Mouse (Mus musculus) forebrain, postnatal 0 days (tissue): ENCODE data around the gene 1110051M20Rik. TPM values are rescaled to one million over a fixed set of nuclear protein-coding genes. Genes with fewer than 3 reads are reported as not detected.

Experiments used
- ATAC-seq: fragments of 200-750 bp; cut with Nextera tagmentation; 2 replicates; pipeline ENCODE4 v1.8.0; 2017; ENCODE audit warnings: mild to moderate bottlenecking, moderate library complexity
- DNase-seq: peaks from one replicate; pipeline ENCODE4 v3.0.0-alpha.2; 2015
- H3K27ac ChIP-seq: fragments of 300-500 bp; sonication (generic); 2 replicates; pipeline ENCODE4 v1.5.1; 2014; ENCODE audit warnings: low read depth, mild to moderate bottlenecking, antibody characterized with exemption, low read length, moderate library complexity, mixed read lengths
- H3K27me3 ChIP-seq: fragments of 300-500 bp; sonication (generic); 2 replicates; pipeline ENCODE4 v1.6.1; 2014; ENCODE audit warnings: mild to moderate bottlenecking, low read length, mixed read lengths; ENCODE audit not compliant: insufficient read depth
- H3K36me3 ChIP-seq: fragments of 300-500 bp; sonication (generic); 2 replicates; pipeline ENCODE4 v1.6.1; 2014; ENCODE audit warnings: mild to moderate bottlenecking, moderate library complexity; ENCODE audit not compliant: insufficient read depth
- H3K4me1 ChIP-seq: fragments of 300-500 bp; sonication (generic); 2 replicates; pipeline ENCODE4 v1.6.1; 2014; ENCODE audit warnings: antibody characterized with exemption; ENCODE audit not compliant: insufficient read depth
- H3K4me2 ChIP-seq: fragments of 300-500 bp; sonication (generic); 2 replicates; pipeline ENCODE4 v1.6.1; 2014; ENCODE audit warnings: low read depth, mild to moderate bottlenecking, moderate library complexity
- H3K4me3 ChIP-seq: fragments of 300-500 bp; sonication (generic); 2 replicates; pipeline ENCODE4 v1.5.1; 2014; ENCODE audit warnings: low read depth, low read length, mixed read lengths
- H3K9ac ChIP-seq: fragments of 300-500 bp; sonication (generic); 2 replicates; pipeline ENCODE4 v1.6.1; 2014; ENCODE audit warnings: mild to moderate bottlenecking
- H3K9me3 ChIP-seq: fragments of 300-500 bp; sonication (generic); 2 replicates; pipeline ENCODE4 v1.6.1; 2016; ENCODE audit warnings: low read length
- CTCF ChIP-seq: sonication (generic); IDR thresholded peaks from 2 replicates; pipeline ENCODE4 v1.5.1; 2016; ENCODE audit warnings: antibody characterized with exemption, control low read depth, low read depth
- WGBS: fragments of 180-500 bp; shearing (Covaris S2); extraction: QIAGEN DNeasy Blood & Tissue Kit; methylation state at CpG from one replicate; pipeline ENCODE4 v1.1.7; 2014; 5-methylcytosine and 5-hydroxymethylcytosine counted together
- polyA plus RNA-seq: library from polyadenylated mRNA; unstranded; fragments of >200 nt; fragmentation: Nextera tagmentation; extraction: Ambion mirVana; gene quantifications from 2 replicates; pipeline ENCODE4 v1.2.1, GENCODE M21; 2015
- total RNA-seq: library from RNA; depleted of rRNA; stranded (reverse); fragments of >200 nt; gene quantifications from 2 replicates; pipeline ENCODE4 v1.2.3, GENCODE M21; 2014

1110051M20Rik gene
- total and polyA plus RNA-seq, 2 experiments from 2014 or later: 147 to 182 TPM

DNA sequence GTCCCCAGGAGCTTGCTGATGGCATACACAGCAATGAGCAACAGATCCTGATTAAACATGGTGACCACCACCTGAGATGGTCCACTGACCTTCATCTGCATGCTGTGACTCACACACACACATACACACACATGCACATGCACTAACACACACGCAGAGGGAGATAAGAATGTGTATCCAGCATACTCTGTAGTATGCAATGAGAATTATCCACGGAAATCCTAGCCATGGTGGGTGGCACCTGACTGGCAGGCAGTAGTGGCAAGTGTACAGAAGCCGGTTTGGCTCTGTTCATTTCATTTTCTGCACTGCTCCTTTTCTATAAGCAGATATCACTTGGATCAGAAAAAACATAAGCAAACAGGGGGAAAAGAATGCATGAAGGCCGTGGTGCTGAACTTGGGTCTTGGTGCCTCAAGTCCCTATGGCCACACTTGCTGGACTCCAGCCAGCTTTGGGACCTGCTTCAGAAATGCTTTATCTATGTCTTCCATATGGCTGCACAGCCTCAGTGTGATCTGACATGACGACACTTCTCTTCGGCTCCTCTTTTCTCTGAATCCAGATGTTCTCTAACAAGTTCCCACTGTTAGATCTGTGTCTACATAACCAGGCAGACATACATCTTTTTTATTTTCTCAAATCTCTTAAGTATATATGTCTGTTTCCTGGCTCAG lies 89.6 kb downstream of the 1110051M20Rik start:
- no peak for TF ChIP-seq CTCF
- Histone ChIP-seq H3K4me3 (no peak overlapping the region), H3K4me1 (no peaks in the 10 kb centered on the region), H3K27ac (no peak overlapping the region), H3K9me3 (no peaks in the 10 kb centered on the region), H3K4me2 (no peak overlapping the region), H3K27me3 (no peaks in the 10 kb centered on the region), H3K36me3 (no peaks in the 10 kb centered on the region), H3K9ac (no peak overlapping the region)
- DNase-seq (no peak), ATAC-seq (no peak)
- WGBS: 75% methylated on average over 6 of the region's 6 CpGs

DNA sequence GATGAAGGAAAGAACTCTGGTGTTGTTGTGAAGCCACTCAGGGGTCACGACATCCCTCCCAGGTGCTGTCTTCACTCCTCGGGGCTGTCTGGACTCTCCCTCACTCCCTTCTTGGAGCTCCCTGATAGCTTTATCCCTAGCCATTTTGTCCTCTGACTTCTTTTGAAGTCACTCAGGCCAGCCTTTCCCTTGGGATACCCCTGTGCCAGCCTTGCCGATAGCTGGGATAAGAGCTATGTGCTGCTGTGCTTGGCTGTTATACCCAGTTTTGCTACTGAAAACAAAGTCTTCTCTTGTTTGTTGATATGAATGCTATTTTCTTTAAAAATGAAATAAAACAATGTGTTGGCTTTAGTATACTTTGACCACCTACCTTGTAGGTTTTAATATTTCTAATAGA lies 90.7 kb downstream of the 1110051M20Rik start:
- no peak for ATAC-seq
- TF ChIP-seq CTCF: no peak
- no peak overlapping the region for H3K27ac ChIP-seq
- H3K9me3 ChIP-seq: no peaks in the 10 kb centered on the region
- H3K4me1 ChIP-seq: no peaks in the 10 kb centered on the region
- no peak overlapping the region for H3K4me3 ChIP-seq
- no peak overlapping the region for H3K4me2 ChIP-seq
- no peaks in the 10 kb centered on the region for H3K27me3 ChIP-seq
- WGBS: 56% methylated on average over 3 of the region's 3 CpGs
- H3K9ac ChIP-seq: no peak overlapping the region
- H3K36me3 ChIP-seq: no peaks in the 10 kb centered on the region
- DNase-seq: no peak

DNA sequence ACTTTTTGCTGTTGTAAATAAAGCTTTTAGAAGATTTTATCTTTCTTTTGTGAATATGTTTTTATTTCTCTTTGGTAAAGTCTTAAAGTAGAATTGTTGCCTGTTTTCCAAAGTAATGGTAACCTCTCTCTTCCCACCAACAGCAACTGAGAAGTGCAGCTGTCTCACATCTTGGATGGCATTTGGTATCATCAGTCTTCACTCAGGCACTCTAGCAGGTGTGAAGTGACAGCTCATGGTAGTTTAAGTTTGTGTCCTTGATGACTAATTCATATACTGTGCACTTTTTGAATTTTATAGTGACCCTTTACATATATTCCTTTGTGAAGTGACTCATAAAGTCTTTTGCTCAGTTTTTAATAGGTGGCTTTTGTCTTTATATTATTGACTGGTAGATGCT lies 92.7 kb downstream of the 1110051M20Rik start:
- no peak overlapping the region for H3K4me2 ChIP-seq
- no peaks in the 10 kb centered on the region for H3K4me1 ChIP-seq
- ATAC-seq (no peak), DNase-seq (no peak)
- H3K27ac ChIP-seq: no peak overlapping the region
- H3K4me3 ChIP-seq: no peak overlapping the region
- H3K9me3 ChIP-seq: no peaks in the 10 kb centered on the region
- TF ChIP-seq CTCF: no peak
- H3K27me3 ChIP-seq: no peaks in the 10 kb centered on the region
- no peaks in the 10 kb centered on the region for H3K36me3 ChIP-seq
- H3K9ac ChIP-seq: no peak overlapping the region

DNA sequence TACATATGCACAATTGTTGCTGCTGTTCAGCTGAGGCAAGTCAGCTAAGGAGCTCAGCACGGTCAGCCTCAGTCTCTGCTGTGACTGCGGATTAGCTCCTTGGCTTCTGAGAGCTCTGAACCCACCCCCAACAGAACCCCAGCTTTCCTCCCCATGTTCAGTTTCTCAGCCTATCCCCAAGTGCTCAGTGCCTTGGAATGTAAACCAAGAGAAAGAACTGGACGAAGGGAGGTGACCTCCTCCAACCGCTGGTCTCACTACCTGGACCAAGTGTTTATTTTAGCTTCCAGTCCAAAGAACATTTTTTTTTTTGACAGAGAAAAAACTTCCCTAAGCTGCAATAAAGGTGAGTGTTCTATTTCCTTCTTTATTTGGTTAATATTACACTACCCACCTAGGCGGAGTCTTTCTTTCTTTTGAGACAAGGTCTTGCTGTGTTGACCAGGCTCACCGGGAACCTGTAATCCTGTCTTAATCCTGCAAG lies 94.5 kb downstream of the 1110051M20Rik start:
- TF ChIP-seq CTCF: no peak
- Histone ChIP-seq H3K4me2 (no peak overlapping the region), H3K4me1 (no peaks in the 10 kb centered on the region), H3K9me3 (no peaks in the 10 kb centered on the region), H3K36me3 (no peaks in the 10 kb centered on the region), H3K27me3 (no peaks in the 10 kb centered on the region), H3K27ac (no peak overlapping the region), H3K4me3 (no peak overlapping the region), H3K9ac (no peak overlapping the region)
- WGBS: 64% methylated on average over 6 of the region's 6 CpGs
- DNase-seq (no peak), ATAC-seq (no peak)

DNA sequence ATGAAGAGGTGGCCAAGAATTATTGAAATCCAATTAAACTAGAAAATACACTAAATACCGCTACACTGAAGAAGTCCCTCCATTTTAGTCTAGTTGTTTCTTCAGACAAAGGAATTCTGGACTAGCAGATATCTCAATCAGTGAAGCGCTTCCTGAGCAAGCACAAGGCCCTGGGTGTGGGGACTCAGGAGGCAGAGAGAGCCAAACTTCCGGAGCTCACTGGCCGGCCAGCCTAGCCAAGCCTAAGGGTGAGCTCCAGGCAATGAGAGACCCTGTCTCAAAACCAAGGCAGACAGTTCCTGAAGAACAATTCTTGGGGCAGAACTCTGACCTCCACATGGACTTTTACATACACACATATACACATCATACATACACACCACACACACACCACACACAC lies 95.6 kb downstream of the 1110051M20Rik start:
- H3K36me3 ChIP-seq: no peaks in the 10 kb centered on the region
- H3K27me3 ChIP-seq: no peaks in the 10 kb centered on the region
- 47% methylated on average over 4 of the region's 4 CpGs for WGBS
- no peak for DNase-seq
- H3K4me2 ChIP-seq: no peak overlapping the region
- no peak for TF ChIP-seq CTCF
- H3K4me1 ChIP-seq: no peaks in the 10 kb centered on the region
- H3K27ac ChIP-seq: no peak overlapping the region
- no peak for ATAC-seq
- no peaks in the 10 kb centered on the region for H3K9me3 ChIP-seq
- no peak overlapping the region for H3K4me3 ChIP-seq
- H3K9ac ChIP-seq: no peak overlapping the region

DNA sequence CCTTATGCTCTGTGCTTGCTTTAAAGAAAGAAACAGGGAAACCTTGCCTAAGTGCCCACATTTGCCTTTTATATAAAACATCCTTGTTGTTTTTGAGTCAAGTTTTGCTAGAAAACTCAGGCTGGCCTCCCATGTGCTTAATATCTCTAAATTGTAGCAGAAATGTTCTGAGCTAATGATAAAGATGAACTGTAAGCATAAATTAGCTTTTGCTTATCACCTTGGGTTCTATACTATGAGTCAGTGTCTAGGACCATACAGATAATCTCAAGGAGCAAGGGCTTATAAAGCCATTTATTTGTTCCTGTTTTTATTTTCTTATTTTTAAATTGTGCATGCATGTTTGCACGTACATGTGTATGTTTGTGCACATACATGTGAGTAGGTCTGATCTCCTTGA lies 98.9 kb downstream of the 1110051M20Rik start:
- Histone ChIP-seq H3K4me3 (no peak overlapping the region), H3K36me3 (no peaks in the 10 kb centered on the region), H3K27me3 (no peaks in the 10 kb centered on the region), H3K9me3 (no peaks in the 10 kb centered on the region), H3K27ac (no peak overlapping the region), H3K9ac (no peak overlapping the region), H3K4me2 (no peak overlapping the region), H3K4me1 (no peaks in the 10 kb centered on the region)
- no peak for ATAC-seq
- no peak for DNase-seq
- WGBS: 93% methylated on average over 1 of the region's 1 CpGs
- no peak for TF ChIP-seq CTCF

DNA sequence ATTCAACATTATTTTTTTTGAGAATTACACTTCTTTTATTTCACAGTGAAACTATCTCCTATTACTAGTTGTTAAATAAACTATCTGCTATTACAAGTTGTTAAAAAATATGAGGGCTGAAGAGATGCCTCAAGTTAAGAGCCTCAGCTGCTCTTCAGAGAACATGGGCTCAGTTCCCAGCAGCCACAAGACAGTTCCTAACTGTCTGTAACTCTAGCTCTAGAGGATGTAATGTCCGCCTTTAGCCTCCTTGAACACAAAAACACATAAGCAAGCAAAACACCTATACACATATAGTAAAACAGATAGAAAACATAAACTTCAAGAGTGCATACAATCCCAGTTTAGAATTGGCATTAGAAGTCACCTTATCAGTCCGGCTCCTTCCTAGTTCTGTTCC lies 104.9 kb downstream of the 1110051M20Rik start:
- no peaks in the 10 kb centered on the region for H3K9me3 ChIP-seq
- H3K4me2 ChIP-seq: no peak overlapping the region
- no peaks in the 10 kb centered on the region for H3K36me3 ChIP-seq
- H3K4me1 ChIP-seq: no peaks in the 10 kb centered on the region
- H3K9ac ChIP-seq: no peak overlapping the region
- H3K4me3 ChIP-seq: no peak overlapping the region
- 96% methylated on average over 2 of the region's 2 CpGs for WGBS
- no peak for TF ChIP-seq CTCF
- no peak for DNase-seq
- no peaks in the 10 kb centered on the region for H3K27me3 ChIP-seq
- no peak for ATAC-seq
- H3K27ac ChIP-seq: no peak overlapping the region
